Mouse (Mus musculus) G1E (cell line): Measurements from ENCODE around the gene Cacna1c. TPM values are rescaled to one million over a fixed set of nuclear protein-coding genes. Genes with fewer than 3 reads are reported as not detected.

Source experiments
- ATAC-seq: 2 replicates; pipeline ENCODE4 v1.8.0; 2016; ENCODE audit warnings: mild to moderate bottlenecking; ENCODE audit not compliant: insufficient number of reproducible peaks, poor library complexity, low FRiP score, severe bottlenecking; ENCODE audit errors: extremely low read depth
- DNase-seq: peaks from one replicate; pipeline ENCODE4 v3.0.0; 2012; ENCODE audit warnings: low spot score
- H3K27me3 ChIP-seq: 2 replicates; pipeline ENCODE4 v1.6.1; 2012; ENCODE audit warnings: mild to moderate bottlenecking, low read length, inconsistent platforms; ENCODE audit not compliant: insufficient read depth
- H3K36me3 ChIP-seq: replicated peaks from 2 replicates; pipeline ENCODE3; 2012; ENCODE audit warnings: mild to moderate bottlenecking, inconsistent platforms
- H3K4me1 ChIP-seq: 2 replicates; pipeline ENCODE4 v1.6.1; 2012; ENCODE audit warnings: low read depth, low read length, inconsistent platforms, mixed read lengths; ENCODE audit not compliant: insufficient read depth
- H3K4me3 ChIP-seq: 2 replicates; pipeline ENCODE4 v1.5.1; 2012; ENCODE audit warnings: low read depth, mild to moderate bottlenecking, inconsistent platforms, low read length, moderate library complexity, mixed read lengths
- H3K9me3 ChIP-seq: replicated peaks from 2 replicates; pipeline ENCODE4 v1.6.1; 2012; ENCODE audit warnings: inconsistent platforms
- CTCF ChIP-seq: IDR thresholded peaks from 2 replicates; pipeline ENCODE4 v1.5.1; 2012; ENCODE audit warnings: low read depth, low read length, inconsistent platforms, mixed read lengths
- GATA1 ChIP-seq: IDR thresholded peaks from 2 replicates; pipeline ENCODE4 v1.6.1; 2012; ENCODE audit warnings: borderline replicate concordance, low read length, inconsistent platforms, mixed read lengths
- GATA2 ChIP-seq: IDR thresholded peaks from 2 replicates; pipeline ENCODE4 v1.6.1; 2012; ENCODE audit warnings: low read depth, low read length, inconsistent platforms, borderline replicate concordance
- POLR2AphosphoS5 ChIP-seq: IDR thresholded peaks from 2 replicates; pipeline ENCODE4 v1.6.1; 2012; ENCODE audit warnings: low read depth, low read length, inconsistent platforms; ENCODE audit not compliant: insufficient replicate concordance
- TAL1 ChIP-seq: conservative IDR thresholded peaks from 2 replicates; pipeline ENCODE4 v1.6.1; 2012; ENCODE audit warnings: low read depth, low read length, inconsistent platforms, mixed read lengths
- polyA plus RNA-seq: library from polyadenylated mRNA; stranded (reverse); fragments of >175 nt; gene quantifications from 2 replicates; pipeline ENCODE4 v1.2.3, GENCODE M21; 2012
- total RNA-seq, 2 experiments: library from RNA; stranded (forward) in 1 of 2; stranded (reverse) in 1 of 2; fragments of 200-1000 nt in 1 of 2; fragments of >200 nt in 1 of 2; fragmentation: Nextera tagmentation in 1 of 2; gene quantifications; 2 replicates each; pipeline ENCODE4 v1.2.3; 2014 to 2017

The Cacna1c gene
- total and polyA plus RNA-seq, 3 experiments, result 0.11 TPM; not detected in 2

GRCm38 (mm10) chr6:119064430-119064829 is 131.8 kb downstream of the Cacna1c start:
- Histone ChIP-seq H3K9me3 (peaks cover 76% of the 10 kb centered on the region), H3K4me1 (no peaks in the 10 kb centered on the region), H3K27me3 (no peaks in the 10 kb centered on the region), H3K36me3 (no peaks in the 10 kb centered on the region), H3K4me3 (no peak overlapping the region)
- DNase-seq, result no peak
- ATAC-seq, result no peak
- TF ChIP-seq GATA2, result no peak
- no peak for TF ChIP-seq CTCF
- no peak for TF ChIP-seq POLR2AphosphoS5
- no peak for TF ChIP-seq GATA1
- TF ChIP-seq TAL1, result no peak

- Histone ChIP-seq H3K4me3 (no peak overlapping the region), H3K9me3 (peaks cover 77% of the 10 kb centered on the region), H3K36me3 (no peaks in the 10 kb centered on the region), H3K27me3 (no peaks in the 10 kb centered on the region), H3K4me1 (no peaks in the 10 kb centered on the region)
- no peak for DNase-seq
- TF ChIP-seq CTCF (no peak), GATA2 (no peak), TAL1 (no peak), POLR2AphosphoS5 (no peak), GATA1 (no peak)
- no peak for ATAC-seq
These were observed 133.5 kb downstream of the Cacna1c start for GRCm38 (mm10) chr6:119062695-119063094.

- no peak for TF ChIP-seq GATA1
- no peak for TF ChIP-seq GATA2
- ATAC-seq (no peak), DNase-seq (no peak)
- Histone ChIP-seq H3K36me3 (no peaks in the 10 kb centered on the region), H3K27me3 (no peaks in the 10 kb centered on the region), H3K4me1 (no peaks in the 10 kb centered on the region), H3K9me3 (peaks cover 87% of the 10 kb centered on the region), H3K4me3 (no peak overlapping the region)
These were observed 137.3 kb downstream of the Cacna1c start for GRCm38 (mm10) chr6:119058896-119059295.

- Histone ChIP-seq H3K4me3 (no peak overlapping the region), H3K4me1 (no peaks in the 10 kb centered on the region), H3K27me3 (no peaks in the 10 kb centered on the region), H3K36me3 (no peaks in the 10 kb centered on the region), H3K9me3 (peaks cover 84% of the 10 kb centered on the region)
- no peak for TF ChIP-seq TAL1
- ATAC-seq, result no peak
- no peak for DNase-seq
These were observed 137.8 kb downstream of the Cacna1c start for GRCm38 (mm10) chr6:119058461-119058860.

- H3K36me3 ChIP-seq, result no peaks in the 10 kb centered on the region
- ATAC-seq, result no peak
These were observed 139.1 kb downstream of the Cacna1c start for GRCm38 (mm10) chr6:119057076-119057479.

GRCm38 (mm10) chr6:119052801-119053200 is 143.4 kb downstream of the Cacna1c start:
- no peak for ATAC-seq

More at GRCm38 (mm10) chr6:119057076-119057479, 139.1 kb downstream of the Cacna1c start:
- Histone ChIP-seq H3K27me3 (no peaks in the 10 kb centered on the region), H3K4me3 (no peak overlapping the region), H3K9me3 (peaks cover 81% of the 10 kb centered on the region), H3K4me1 (no peaks in the 10 kb centered on the region)
- TF ChIP-seq GATA1 (no peak), GATA2 (no peak)
- no peak for DNase-seq

GRCm38 (mm10) chr6:119052366-119052765 is 143.9 kb downstream of the Cacna1c start:
- no peak for ATAC-seq
- no peaks in the 10 kb centered on the region for H3K27me3 ChIP-seq
- TF ChIP-seq CTCF (no peak), POLR2AphosphoS5 (no peak), GATA1 (no peak), TAL1 (no peak), GATA2 (no peak)

More at GRCm38 (mm10) chr6:119052801-119053200, 143.4 kb downstream of the Cacna1c start:
- DNase-seq, result no peak
- Histone ChIP-seq H3K9me3 (peaks cover 73% of the 10 kb centered on the region), H3K27me3 (no peaks in the 10 kb centered on the region), H3K4me3 (no peak overlapping the region), H3K4me1 (no peaks in the 10 kb centered on the region), H3K36me3 (no peaks in the 10 kb centered on the region)
- TF ChIP-seq GATA1, result no peak

More at GRCm38 (mm10) chr6:119052366-119052765, 143.9 kb downstream of the Cacna1c start:
- Histone ChIP-seq H3K9me3 (peaks cover 70% of the 10 kb centered on the region), H3K36me3 (no peaks in the 10 kb centered on the region), H3K4me3 (no peak overlapping the region), H3K4me1 (no peaks in the 10 kb centered on the region)
- no peak for DNase-seq
